Mouse (Mus musculus) right cerebral cortex, adult 2 months (tissue): ENCODE measurements around the gene Riiad1.

Experiments
- DNase-seq, 2 experiments: peaks; one replicate each; pipeline ENCODE4 v3.0.0; 2021 to 2022; ENCODE audit warnings: low spot score in 2 of 2

Riiad1 gene

GRCm38 (mm10) chr3:94480291-94480884 is at the start of gene Riiad1:
Gene Riiad1 (minus strand): TSS chr3:94480341.
- no peak for DNase-seq

- no peak for DNase-seq
Measured at GRCm38 (mm10) chr3:94526731-94527130, 46.6 kb upstream of the Riiad1 start.

- DNase-seq = no peak
Measured at GRCm38 (mm10) chr3:94506664-94507063, 26.5 kb upstream of the Riiad1 start.

DNA sequence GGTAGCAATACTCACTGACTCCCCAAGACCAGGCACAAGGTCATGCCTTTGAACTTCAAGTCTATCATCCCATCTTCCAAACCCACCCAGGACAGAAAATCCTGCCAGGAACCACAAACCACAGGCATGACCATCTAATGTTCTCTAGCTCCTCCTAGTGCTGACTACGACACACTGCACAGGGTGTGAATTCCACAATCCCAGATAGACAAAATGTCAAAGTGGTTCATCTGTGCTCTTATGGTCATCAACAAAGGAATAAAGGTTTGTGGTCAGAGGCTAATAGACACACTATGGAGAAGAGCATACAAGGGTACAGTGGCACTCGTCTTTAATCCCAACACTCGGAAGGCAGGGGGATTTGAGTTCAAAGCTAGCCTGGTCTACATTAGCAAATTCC is 22.1 kb upstream of the Riiad1 start:
- peak in 1 of 2 experiments; percentile 52 for DNase-seq

DNA sequence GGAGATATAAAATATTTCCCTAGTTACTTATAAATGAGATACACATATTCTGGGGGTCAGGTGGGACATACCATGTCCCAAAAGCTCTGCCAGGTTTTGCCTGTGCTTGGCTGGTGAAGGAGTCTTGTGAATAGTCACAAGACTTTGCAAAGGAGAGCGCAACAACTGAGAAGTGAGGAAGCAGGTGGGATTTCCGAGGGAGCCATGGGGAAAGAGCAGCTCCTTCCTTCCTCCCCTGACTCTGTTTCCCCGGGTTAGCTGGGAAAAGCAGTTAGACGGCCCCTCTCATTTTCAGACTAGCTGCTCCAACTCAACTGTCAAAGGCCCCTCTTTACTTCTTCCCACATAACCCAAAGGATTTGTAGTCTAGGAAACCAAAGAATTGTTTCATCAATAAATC is 17.0 kb upstream of the Riiad1 start:
- DNase-seq = no peak

DNA sequence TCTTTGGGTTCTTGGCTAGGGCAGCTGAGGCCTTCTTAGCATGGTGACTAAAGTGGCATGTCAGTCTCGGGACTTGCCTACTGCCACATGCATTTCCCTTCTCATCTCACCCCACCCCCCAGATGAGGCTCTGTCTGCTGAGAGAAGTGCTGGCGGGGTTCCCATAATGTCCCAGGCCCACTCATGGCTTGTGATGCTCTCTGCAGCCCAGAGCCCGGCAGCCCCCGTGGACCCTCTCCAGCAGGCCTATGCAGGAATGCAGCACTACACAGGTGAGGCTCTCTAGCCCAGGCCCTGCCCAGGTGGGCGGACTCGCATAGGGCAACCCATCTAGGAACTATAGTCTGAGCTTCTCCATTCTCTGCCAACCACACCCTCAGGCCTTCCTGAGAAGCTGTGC is 7.4 kb upstream of the Riiad1 start:
- DNase-seq = no peak

DNA sequence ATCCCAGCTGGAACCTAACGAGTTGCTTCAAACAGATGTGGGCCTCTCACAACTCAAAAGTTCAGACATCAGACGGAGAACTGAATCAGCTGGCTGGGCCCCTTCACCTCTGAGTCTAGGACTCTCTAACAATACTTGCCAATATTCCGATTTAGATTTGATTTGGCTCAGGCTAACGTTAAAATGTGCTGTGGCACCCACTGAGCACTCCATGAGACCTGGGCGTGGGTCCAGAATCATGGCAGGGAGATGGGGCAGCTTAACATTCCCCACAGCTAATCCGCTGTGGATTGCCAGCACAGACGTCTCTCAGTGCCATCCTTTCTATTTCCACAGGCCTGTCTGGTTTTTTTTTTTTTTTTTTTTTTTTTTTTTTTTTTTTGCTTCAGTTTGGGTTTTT is 5.8 kb upstream of the Riiad1 start:
- no peak for DNase-seq

- peak; percentile 97 to 99 for DNase-seq
Measured at GRCm38 (mm10) chr3:94483790-94484439, 3.8 kb upstream of the Riiad1 start.

GRCm38 (mm10) chr3:94482764-94483385 is 2.7 kb upstream of the Riiad1 start:
- peak in 1 of 2 experiments; percentile 52 for DNase-seq

DNA sequence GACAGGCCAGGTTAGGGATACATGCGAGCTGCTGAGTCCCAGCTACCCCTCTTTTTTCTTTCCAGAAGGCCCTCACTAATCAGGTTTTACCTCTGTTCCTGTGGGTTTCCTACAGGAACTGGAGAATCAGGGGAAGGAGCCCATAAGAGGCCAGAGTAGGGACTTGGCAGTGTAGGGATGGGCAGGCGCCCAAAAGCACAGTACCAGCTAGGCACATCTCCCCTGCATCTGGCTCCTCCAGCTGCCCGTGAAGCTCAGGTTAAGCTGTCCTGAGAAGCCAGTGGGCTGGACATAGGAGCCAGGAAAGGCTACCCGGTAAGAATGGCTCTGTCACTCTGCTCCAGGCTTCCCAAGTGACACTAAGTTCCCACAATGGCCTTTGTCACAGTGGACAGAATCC is 1.3 kb upstream of the Riiad1 start:
- DNase-seq = no peak

- no peak for DNase-seq
Measured at GRCm38 (mm10) chr3:94479564-94479963, 577 bp downstream of the Riiad1 start.

DNA sequence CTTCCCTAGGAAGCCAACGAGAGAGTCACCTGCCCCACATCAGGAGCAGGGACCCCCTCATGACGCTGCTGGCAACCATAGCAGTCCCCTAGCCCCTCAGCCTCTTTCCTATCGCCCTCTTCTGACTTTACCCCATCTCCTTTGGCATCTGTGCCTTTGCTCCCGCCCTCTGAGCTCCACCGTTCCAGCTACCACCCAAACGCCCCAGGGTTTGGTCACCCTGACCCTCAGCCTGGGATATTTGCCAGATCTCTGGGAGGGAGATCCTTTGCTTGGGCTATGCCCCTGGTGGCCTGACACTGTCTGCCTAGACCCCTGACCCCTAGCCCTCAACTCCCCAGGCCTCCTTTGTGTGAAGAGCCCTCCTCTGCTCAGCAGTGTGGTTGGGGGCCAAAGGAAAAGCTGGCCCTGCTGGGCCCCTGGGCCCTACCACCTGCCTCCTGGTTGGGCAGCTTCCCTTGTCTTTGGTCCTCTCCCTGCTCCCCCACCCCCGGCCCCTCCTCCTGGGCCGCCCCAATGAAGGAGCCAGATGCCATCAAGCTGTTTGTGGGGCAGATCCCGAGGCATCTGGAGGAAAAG is 1.5 kb downstream of the Riiad1 start:
- DNase-seq = no peak

- peak in 1 of 2 experiments; percentile 78 for DNase-seq
Measured at GRCm38 (mm10) chr3:94477981-94478422, 2.1 kb downstream of the Riiad1 start, which contains the start of gene Celf3. Gene Celf3 (plus strand): TSS chr3:94478295.

DNA sequence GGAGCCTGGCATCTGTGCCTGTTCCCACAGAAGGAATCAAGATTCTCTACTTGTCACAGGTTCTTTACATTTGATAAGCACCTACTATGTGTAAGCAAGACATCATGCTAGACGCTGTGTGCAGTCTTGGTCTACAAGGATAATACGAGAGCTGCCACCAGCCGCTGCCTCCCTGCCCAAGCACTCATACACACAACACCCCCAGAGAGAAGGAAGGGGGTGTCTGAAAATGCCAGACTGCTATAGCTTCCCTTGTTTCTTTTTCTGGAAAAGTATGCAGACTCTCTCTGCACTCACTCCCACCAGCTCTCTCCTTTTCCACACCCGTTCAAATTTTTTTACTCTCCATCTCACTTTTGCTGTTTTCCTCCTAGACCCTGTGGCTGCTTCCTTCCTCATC is 2.7 kb downstream of the Riiad1 start:
- peak in 1 of 2 experiments; percentile 64 for DNase-seq

DNA sequence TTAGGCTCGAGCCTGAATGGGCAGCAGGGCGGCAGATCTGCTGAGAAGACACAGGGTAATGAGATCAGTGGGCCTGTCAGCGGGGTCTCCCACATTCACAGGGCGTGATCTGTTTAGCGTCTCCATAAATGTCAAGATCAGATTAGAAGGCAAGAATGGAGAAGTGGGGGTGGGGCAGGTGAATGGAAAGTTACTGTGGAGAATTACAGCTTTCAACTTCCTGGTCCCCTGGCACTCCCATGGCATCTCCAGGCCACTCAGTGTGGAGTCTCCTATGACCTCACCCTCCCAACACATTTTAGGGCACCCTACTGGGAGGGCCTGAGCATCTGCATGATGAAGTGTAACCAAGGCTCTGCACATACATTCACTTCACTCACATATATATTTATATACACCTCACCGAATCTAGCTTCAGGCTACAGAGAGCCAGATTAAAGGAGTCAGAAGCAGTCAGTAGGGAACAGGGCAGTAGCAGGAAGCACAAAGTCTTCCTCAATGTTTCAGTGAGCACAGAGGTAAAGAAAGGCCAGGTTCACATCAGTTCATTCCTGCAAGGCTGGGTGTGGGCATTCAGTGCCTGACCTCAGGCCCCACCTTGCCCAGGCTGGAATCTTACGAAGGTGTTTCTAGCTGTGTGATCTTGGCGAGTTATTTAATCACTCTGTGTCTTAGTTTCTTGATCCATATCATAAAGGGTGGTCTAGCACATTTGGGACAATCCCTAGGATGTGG is 3.7 kb downstream of the Riiad1 start:
- no peak for DNase-seq

DNA sequence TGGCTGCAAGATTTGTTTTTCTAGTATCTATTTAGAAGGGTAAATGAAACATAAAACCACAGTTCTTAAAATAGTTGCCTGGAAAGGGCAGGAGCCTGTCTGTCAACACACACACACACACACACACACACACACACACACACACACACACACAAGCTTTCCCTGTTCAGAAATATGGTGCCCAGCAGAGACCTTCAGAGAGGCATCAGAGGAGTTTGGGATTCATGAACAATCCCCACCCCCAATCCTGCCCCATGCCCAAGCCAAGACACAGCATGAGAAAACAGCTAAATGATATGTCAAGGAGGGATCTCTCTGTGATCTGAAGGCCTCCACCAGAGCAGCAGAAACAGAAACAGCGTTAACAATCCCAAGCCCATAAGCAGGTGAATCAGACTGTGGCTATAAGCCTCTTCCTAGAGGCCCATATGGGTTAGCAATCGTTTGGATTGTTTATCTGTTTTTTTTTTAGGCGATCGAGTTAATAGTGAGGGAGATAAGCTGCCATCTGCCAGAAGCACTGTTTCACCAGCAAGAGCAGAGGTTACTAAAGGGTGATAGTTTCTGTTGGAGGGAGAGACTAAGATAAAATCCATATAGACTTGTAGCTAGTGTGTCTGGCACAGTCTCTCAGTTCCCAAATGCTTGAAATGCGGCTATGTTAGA is 6.4 kb downstream of the Riiad1 start:
- DNase-seq = no peak

DNA sequence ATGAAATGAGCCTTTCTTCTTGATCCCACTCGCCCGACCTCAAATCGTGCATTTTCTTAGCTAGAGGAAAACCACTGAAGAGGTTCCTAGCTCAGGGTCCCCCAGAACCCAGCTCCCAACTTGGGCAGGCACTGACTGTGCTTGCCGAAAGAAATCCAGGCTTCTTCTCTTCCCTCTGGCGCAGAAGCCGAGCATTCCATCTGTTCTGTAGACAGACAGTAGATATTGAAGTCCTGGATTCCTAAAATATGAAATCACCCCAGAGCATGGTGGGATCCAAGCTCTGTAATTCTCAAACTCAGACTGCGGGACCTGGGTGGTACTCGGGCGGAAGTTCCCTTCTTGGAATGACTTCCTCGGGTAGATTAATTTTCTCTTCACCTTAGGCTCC is 7.0 kb downstream of the Riiad1 start:
- DNase-seq = no peak

- peak in 1 of 2 experiments; percentile 14 for DNase-seq
Measured at GRCm38 (mm10) chr3:94472447-94473114, 7.6 kb downstream of the Riiad1 start.

DNA sequence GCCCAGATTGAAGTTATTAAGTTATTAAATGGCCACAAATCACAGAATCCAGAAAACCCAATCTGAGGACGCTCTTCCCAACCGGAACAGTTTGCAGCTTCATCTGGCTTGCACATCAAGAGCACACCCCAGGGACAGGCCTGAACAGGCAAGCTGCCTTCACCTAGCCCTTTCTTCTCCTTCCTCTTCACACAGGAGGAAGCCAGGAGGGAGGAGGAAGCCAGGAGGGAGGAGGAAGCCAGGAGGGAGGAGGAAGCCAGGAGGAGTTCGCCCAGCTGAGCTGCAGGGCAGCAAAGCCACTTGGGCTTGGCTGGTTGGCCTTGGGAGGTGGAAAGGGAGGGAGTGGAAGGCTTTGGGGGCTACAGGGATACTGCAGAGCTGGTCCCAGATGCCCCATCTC is 11.2 kb downstream of the Riiad1 start:
- no peak for DNase-seq

DNA sequence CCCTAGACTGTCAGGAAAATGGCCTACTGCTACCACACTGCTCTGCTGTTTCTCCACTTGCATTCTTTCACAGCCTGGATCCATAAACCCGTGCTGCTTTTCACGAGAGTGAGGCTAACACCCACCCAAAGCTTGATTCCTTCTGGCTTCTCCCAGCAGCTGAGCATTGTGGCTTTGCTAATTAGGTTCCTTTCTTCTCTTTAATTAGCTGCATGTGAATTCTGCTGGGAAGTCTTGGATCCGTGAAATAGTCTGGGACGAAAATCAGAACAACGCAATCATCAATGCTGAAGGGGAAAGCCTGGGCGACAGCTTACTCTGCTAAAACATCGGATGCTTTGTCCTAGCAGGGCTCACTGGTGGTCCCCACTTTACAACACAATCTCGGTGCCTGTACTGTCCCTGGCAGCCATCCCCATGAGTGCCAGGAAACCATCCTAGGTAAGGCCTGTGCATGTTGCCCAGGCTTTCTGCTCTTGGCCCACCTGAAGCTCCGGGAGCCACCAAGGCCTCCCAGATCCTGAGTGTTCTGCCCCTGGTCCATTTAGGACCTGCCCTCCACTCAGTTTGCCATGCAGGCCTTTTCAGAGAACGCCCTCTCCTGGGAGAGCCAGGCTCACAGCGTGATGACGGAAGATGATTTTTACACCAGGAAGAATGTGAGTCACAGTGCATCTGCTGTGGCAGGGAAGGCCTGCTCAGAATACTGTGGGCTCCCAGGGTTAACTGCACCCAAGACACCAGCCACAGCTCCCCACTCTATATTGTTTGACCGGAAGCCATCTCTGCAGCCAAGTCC is 14.3 kb downstream of the Riiad1 start:
- peak; percentile 66 to 77 for DNase-seq
